Mouse (Mus musculus) liver, adult 2 months (tissue): ENCODE results near the gene Rrp8. TPM values are rescaled to one million over a fixed set of nuclear protein-coding genes. Genes with fewer than 3 reads are reported as not detected.
"Not testable (repeated sequence)": the region's sequence is repeated elsewhere in the genome, so short reads cannot be mapped to it uniquely, and the experiment has no call there.

Experiments used
- DNase-seq: peaks from one replicate; pipeline ENCODE4 v3.0.0-alpha.2; 2011; ENCODE audit warnings: low read depth, low spot score; ENCODE audit errors: extremely low read depth
- H3K27ac ChIP-seq: fragments of 200-500 bp; replicated peaks from 2 replicates; pipeline ENCODE4 v1.5.1; 2012; ENCODE audit warnings: low read depth, mild to moderate bottlenecking, control low read depth, inconsistent platforms, low read length; ENCODE audit not compliant: insufficient read depth
- H3K27me3 ChIP-seq: fragments of 200-500 bp; 2 replicates; pipeline ENCODE4 v1.6.1; 2012; ENCODE audit warnings: mild to moderate bottlenecking, moderate library complexity, low read length, inconsistent platforms; ENCODE audit not compliant: control insufficient read depth, insufficient read depth
- H3K36me3 ChIP-seq: fragments of 200-500 bp; 2 replicates; pipeline ENCODE4 v1.6.1; 2012; ENCODE audit warnings: low read length, inconsistent platforms; ENCODE audit not compliant: control insufficient read depth, insufficient read depth
- H3K4me1 ChIP-seq: fragments of 200-500 bp; 2 replicates; pipeline ENCODE4 v1.6.1; 2011; ENCODE audit warnings: low read length; ENCODE audit not compliant: control insufficient read depth, insufficient read depth
- H3K4me3 ChIP-seq: fragments of 200-500 bp; 2 replicates; pipeline ENCODE4 v1.5.1; 2011; ENCODE audit warnings: low read depth, mild to moderate bottlenecking, control low read depth, low read length, moderate library complexity; ENCODE audit not compliant: insufficient read depth
- H3K79me2 ChIP-seq: fragments of 200-500 bp; 2 replicates; pipeline ENCODE4 v1.6.1; 2012; ENCODE audit warnings: inconsistent platforms, mild to moderate bottlenecking, low read length, moderate library complexity; ENCODE audit not compliant: control insufficient read depth, insufficient read depth
- H3K9ac ChIP-seq: fragments of 200-500 bp; 2 replicates; pipeline ENCODE4 v1.6.1; 2012; ENCODE audit warnings: low read depth, mild to moderate bottlenecking, control low read depth, inconsistent platforms, low read length
- CTCF ChIP-seq: fragments of 200-500 bp; IDR thresholded peaks from 2 replicates; pipeline ENCODE4 v1.5.1; 2011; ENCODE audit warnings: low read depth, low read length, control low read depth
- POLR2A ChIP-seq: fragments of 200-500 bp; IDR thresholded peaks from 2 replicates; pipeline ENCODE4 v1.6.1; 2011; ENCODE audit warnings: low read length, control low read depth; ENCODE audit not compliant: insufficient read depth; ENCODE audit errors: extremely low read depth
- whole genome bisulfite sequencing: fragments of 180-500 bp; shearing (Covaris S2); methylation state at CpG from one replicate; pipeline ENCODE4 v1.1.7; 2018; 5-methylcytosine and 5-hydroxymethylcytosine counted together
- polyA plus RNA-seq: library from polyadenylated mRNA; depleted of rRNA; stranded (reverse); fragments of >200 nt; gene quantifications from 2 replicates; pipeline ENCODE4 v1.2.3, GENCODE M21; 2012
- total RNA-seq: library from RNA; depleted of rRNA; stranded (reverse); fragments of >200 nt; gene quantifications from 2 replicates; pipeline ENCODE4 v1.2.3, GENCODE M21; 2014

Rrp8 gene
- total and polyA plus RNA-seq, 2 experiments, result 4.9 to 5.9 TPM

DNA sequence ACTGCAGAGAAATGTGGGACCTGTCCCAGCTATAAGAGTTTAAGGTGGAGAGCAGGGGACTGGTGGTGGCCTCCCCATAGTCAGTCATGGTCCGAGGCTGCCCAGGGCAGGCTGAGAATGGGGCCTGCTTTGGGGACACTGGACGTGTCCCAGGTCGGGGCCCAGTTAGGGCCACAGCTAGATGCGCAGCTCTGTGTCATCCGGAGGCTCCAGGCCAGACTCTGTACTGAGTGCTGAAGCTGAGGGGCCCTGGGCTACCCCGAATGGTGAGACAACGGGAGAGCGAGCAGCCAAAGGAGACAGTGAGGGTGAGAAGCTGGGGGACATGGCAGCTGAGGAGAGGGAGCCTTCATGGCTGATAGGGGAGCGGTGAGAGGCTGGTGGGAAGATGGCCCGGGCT is 16.1 kb upstream of the Rrp8 start:
- 92% methylated on average over 10 of the region's 10 CpGs for WGBS
- no peak for TF ChIP-seq POLR2A
- no peak for TF ChIP-seq CTCF
- H3K9ac ChIP-seq, result no peak overlapping the region

GRCm38 (mm10) chr7:105752716-105753115 is 15.5 kb upstream of the Rrp8 start:
- 93% methylated on average over 2 of the region's 2 CpGs for WGBS
- no peak for DNase-seq

More for the DNA sequence above, 16.1 kb upstream of the Rrp8 start:
- peaks cover 2% of the 10 kb centered on the region; the same call in 1 of the 2 replicates for H3K4me1 ChIP-seq
- DNase-seq, result no peak
- H3K79me2 ChIP-seq, result no peaks in the 10 kb centered on the region; the same call in 1 of the 2 replicates
- no peak overlapping the region for H3K27ac ChIP-seq
- H3K27me3 ChIP-seq, result no peaks in the 10 kb centered on the region
- no peak overlapping the region for H3K4me3 ChIP-seq
- H3K36me3 ChIP-seq, result peaks cover 10% of the 10 kb centered on the region; the same call in 1 of the 2 replicates

DNA sequence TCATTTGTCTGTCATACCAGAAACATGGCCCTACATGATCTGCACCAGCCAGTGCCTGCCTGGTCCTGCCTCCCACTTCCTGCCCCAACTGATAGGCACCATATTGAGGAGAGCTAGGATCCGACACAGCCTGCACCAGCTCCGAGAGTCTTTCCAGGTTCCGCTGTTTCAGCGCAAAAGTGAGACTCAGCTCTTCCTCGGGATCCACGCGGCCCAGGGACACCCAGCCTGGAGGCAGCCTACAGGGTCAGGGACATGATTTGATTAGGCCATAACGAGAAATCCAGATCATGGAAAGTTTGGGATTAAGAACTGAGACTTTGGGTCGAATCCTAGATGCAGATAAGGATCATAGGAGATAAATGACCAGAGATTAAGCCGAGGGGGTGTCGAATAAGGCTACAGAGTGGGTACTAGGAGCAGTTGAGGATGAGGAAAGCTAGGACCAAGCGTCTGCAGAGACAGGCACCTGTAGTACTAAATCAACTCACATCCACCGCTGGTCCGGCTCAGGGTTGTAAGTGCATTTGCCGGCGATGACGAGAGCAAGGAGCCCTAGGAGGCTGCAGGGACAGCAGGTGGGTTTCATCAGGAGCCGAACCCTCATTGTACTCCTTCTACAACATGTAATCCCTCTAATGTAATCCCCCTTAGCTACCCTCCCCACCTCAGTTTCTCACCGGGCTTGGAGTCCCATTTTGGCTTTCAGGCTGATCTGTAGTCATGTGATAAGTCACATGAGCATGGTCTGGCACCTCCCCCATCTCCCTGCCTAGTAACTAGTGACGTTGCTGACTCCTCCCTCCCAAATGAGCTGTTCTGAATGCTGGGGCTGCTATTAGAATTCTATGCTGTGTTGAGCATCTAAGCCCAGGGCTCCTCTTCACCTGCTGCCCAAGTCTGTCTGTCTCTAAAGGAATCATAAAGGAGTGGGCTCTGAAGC is 14.6 kb upstream of the Rrp8 start, which contains the start of gene Tpp1:
Tpp1 (minus strand) TSS at position 745 of the 943 bp plus-strand sequence.
- Histone ChIP-seq H3K4me3 (peak within 1 kb of the TSS; percentile 85), H3K36me3 (peaks cover 19% of the 10 kb centered on the region; the same call in 1 of the 2 replicates), H3K27ac (peak within 1 kb of the TSS; percentile 79), H3K4me1 (peaks cover 2% of the 10 kb centered on the region; the same call in 1 of the 2 replicates), H3K27me3 (no peaks in the 10 kb centered on the region), H3K79me2 (no peaks in the 10 kb centered on the region; the same call in 1 of the 2 replicates), H3K9ac (peak within 1 kb of the TSS; percentile 89)
- TF ChIP-seq POLR2A, result 0 out of 2 replicates have a peak, but pooled peaks have one; percentile 5
- TF ChIP-seq CTCF, result no peak
- DNase-seq, result peak; percentile 89
- 7% methylated on average over 20 of the region's 20 CpGs for WGBS

More at GRCm38 (mm10) chr7:105752716-105753115, 15.5 kb upstream of the Rrp8 start:
- Histone ChIP-seq H3K79me2 (no peaks in the 10 kb centered on the region; the same call in 1 of the 2 replicates), H3K27me3 (no peaks in the 10 kb centered on the region), H3K27ac (no peak overlapping the region), H3K9ac (no peak overlapping the region), H3K4me1 (peaks cover 2% of the 10 kb centered on the region; the same call in 1 of the 2 replicates), H3K36me3 (peaks cover 13% of the 10 kb centered on the region; the same call in 1 of the 2 replicates), H3K4me3 (no peak overlapping the region)
- TF ChIP-seq POLR2A, result no peak
- TF ChIP-seq CTCF, result no peak

GRCm38 (mm10) chr7:105747776-105748175 is 10.6 kb upstream of the Rrp8 start:
- Histone ChIP-seq H3K4me1 (peaks cover 5% of the 10 kb centered on the region; the same call in 1 of the 2 replicates), H3K27ac (no peak overlapping the region), H3K79me2 (peaks cover 4% of the 10 kb centered on the region; the same call in 1 of the 2 replicates), H3K9ac (no peak overlapping the region), H3K4me3 (no peak overlapping the region), H3K36me3 (peaks cover 29% of the 10 kb centered on the region), H3K27me3 (no peaks in the 10 kb centered on the region)
- 91% methylated on average over 2 of the region's 2 CpGs for WGBS
- no peak for DNase-seq
- TF ChIP-seq POLR2A (no peak), CTCF (no peak)

GRCm38 (mm10) chr7:105743926-105744590 is 6.9 kb upstream of the Rrp8 start, which contains the start of gene Taf10:
Gene Taf10, minus strand, starts transcription at chr7:105744361.
- DNase-seq, result peak; percentile 82
- peaks cover 42% of the 10 kb centered on the region for H3K36me3 ChIP-seq
- H3K79me2 ChIP-seq, result 0 out of 2 replicates have a peak, but pooled peaks cover 4% of the 10 kb centered on the region
- peak; percentile 52; the same call in 1 of the 2 replicates for TF ChIP-seq POLR2A
- TF ChIP-seq CTCF, result peak; percentile 65
- peak within 1 kb of the TSS; percentile 41 for H3K27ac ChIP-seq
- under 1% methylated on average over 65 of the region's 67 CpGs for WGBS
- no peaks in the 10 kb centered on the region for H3K27me3 ChIP-seq
- H3K4me1 ChIP-seq, result peaks cover 3% of the 10 kb centered on the region; the same call in 1 of the 2 replicates
- H3K9ac ChIP-seq, result peak within 1 kb of the TSS; percentile 89
- H3K4me3 ChIP-seq, result peak within 1 kb of the TSS; percentile 79

DNA sequence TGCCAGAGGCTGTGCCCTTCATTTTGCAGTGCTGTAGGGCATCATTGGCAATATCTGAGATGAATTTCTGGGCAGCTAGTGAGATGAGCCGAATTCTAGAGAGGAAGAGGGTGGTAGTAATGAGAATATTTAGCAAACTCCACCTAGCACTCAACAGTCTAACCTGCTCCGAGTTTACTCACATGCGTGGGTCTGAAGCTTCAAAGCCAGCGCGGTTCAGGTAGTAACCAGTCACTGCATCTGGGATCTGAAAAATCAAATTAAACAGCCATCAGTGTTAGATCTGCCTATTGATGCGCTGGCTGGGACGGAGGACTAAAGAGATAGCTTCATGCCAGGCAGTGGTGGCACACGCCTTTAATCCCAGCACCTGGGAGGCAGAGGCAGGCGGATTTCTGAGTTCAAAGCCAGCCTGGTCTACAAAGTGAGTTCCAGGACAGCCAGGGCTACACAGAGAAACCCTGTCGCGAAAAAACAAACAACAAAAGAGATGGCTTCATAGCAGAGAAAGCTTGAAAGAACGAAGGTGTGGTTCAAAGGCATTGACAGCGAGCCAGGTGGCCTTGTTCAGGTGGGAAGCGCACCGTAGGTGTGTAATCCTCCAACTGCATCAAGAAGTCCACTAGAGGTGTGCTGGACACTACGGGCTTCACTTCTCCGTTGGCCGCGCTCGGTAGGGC is 6.2 kb upstream of the Rrp8 start:
- H3K79me2 ChIP-seq, H3K27me3 ChIP-seq, H3K4me1 ChIP-seq: not testable (repeated sequence)
- DNase-seq, result peak; percentile 19
- H3K36me3 ChIP-seq, result peaks cover 37% of the 10 kb centered on the region
- H3K4me3 ChIP-seq, result peak overlapping the region; percentile 79
- peak overlapping the region; percentile 41 for H3K27ac ChIP-seq
- peak overlapping the region; percentile 89 for H3K9ac ChIP-seq
- 29% methylated on average over 20 of the region's 20 CpGs for WGBS

DNA sequence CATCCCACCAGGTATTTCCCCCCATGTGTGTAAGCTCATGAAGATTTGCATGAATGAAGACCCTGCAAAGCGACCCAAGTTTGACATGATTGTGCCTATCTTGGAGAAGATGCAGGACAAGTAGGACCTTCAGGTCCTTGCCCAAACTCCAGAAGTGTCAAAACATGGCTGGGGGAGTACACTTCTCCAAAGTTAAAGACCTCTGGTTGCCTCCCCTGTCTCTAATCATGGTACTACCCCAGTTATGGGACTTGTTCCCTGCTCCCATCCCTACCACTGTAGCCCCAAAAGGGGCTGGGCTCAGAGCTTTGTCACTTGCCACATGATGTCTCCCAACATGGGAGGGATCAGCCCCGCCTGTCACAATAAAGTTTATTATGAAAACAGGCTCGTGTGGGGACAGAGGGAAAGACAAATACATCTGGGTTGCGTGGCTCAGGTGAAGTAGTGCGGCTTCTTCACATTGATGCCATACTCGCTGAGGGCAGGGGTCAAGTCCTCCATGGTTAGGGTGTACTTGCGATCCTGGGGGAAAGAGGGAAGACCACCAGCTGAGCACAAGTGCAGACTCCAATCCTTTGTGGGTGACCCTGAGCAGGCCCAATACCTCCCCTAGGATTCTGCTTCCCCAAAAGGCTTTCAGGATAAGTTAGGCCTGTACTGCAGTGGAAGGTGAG is 5.5 kb upstream of the Rrp8 start:
- WGBS, result 80% methylated on average over 7 of the region's 7 CpGs
- H3K4me3 ChIP-seq, H3K27me3 ChIP-seq: not testable (repeated sequence)

More for the DNA sequence above, 5.5 kb upstream of the Rrp8 start:
- not testable (repeated sequence) for H3K79me2 ChIP-seq, H3K9ac ChIP-seq, H3K27ac ChIP-seq, H3K4me1 ChIP-seq, DNase-seq
- H3K36me3 ChIP-seq, result peaks cover 33% of the 10 kb centered on the region
